Mouse (Mus musculus): ENCODE results near the gene Mpdu1. TPM values are rescaled to one million over a fixed set of nuclear protein-coding genes. Genes with fewer than 3 reads are reported as not detected.

The Mpdu1 gene
- polyA plus RNA-seq, 1 experiment from 2014 or later, result 58.9 TPM

DNA sequence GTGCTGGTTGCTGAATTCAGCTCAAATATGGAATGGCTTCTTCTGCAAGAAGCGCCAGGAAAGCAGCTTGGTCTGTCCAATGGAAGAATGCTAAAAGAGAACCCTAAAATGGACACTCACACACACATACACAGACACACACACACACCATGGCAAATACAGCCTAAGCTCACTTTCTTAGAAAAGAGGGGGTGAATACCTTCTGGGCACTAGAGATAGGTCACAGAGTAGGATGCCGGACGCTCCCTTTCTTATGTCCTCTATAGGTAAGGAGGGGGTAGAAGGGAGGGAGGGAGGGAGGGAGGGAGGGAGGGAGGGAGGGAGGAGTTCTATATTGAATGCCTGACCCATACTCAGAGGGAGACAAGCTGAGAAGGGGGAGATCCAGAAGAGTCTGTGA is 53.9 kb downstream of the Mpdu1 start:
- Histone ChIP-seq H3K4me1 (peaks cover 23% of the 10 kb centered on the region), H3K27ac (no peak overlapping the region), H3K27me3 (peaks cover 9% of the 10 kb centered on the region; the same call in 1 of the 2 replicates), H3K4me3 (no peak overlapping the region), H3K9ac (no peak overlapping the region), H3K4me2 (no peak overlapping the region), H3K9me3 (no peaks in the 10 kb centered on the region), H3K36me3 (no peaks in the 10 kb centered on the region)
- no peak for ATAC-seq (ENCODE audit: insufficient number of reproducible peaks, low FRiP score, low TSS enrichment, low read depth)
- 99% methylated on average over 3 of the region's 3 CpGs for WGBS

DNA sequence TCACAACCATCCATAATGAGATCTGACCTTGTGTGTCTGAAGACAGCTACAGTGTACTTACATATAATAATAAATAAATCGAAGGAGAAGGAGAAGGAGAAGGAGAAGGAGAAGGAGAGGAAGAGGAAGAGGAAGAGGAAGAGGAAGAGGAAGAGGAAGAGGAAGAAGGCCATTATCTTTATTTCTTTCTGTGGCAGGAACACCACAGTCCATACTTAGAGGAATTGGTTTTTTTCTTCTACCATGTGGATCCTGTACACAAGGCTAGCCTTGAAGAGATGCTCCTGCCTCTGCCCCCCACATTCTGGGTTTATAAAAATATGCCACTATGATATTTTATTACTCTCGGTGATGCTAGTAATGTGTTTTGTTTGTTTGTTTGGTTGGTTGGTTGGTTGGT is 55.6 kb downstream of the Mpdu1 start:
- H3K4me1 ChIP-seq, result peaks cover 21% of the 10 kb centered on the region
- H3K4me2 ChIP-seq, result no peak overlapping the region
- 90% methylated on average over 2 of the region's 2 CpGs for WGBS
- peaks cover 9% of the 10 kb centered on the region; the same call in 1 of the 2 replicates for H3K27me3 ChIP-seq
- no peak overlapping the region for H3K27ac ChIP-seq
- no peak overlapping the region for H3K4me3 ChIP-seq
- H3K9me3 ChIP-seq, result no peaks in the 10 kb centered on the region
- H3K9ac ChIP-seq, result no peak overlapping the region
- no peak for ATAC-seq (ENCODE audit: insufficient number of reproducible peaks, low FRiP score, low TSS enrichment, low read depth)
- no peaks in the 10 kb centered on the region for H3K36me3 ChIP-seq

MicroRNAs encoded within 50 kb of the gene (microRNA counts, 519-probe panel; counts per million panel counts)
- microRNA mmu-miR-1934 (not detected), microRNA mmu-miR-467f (3,497 counts per million, percentile 82 among the panel's probes with 10 or more counts)

Small RNAs within 50 kb of the gene (microRNA-seq; reads per million reads assigned to microRNA genes)
- gene Mir1934 (2.7 reads per million, percentile 6 among the genes with 10 or more reads in this experiment), gene Mir467f (not detected)

Other genes with a start within 250 kb of the Mpdu1 start
- gene Kdm6b, start 249.0 kb downstream of the Mpdu1 start, polyA plus RNA-seq (2015; fragmentation: Nextera tagmentation; extraction: Ambion mirVana), result 30.8 and 32.0 TPM in 2 replicates
- 2.0 and 3.0 TPM in 2 replicates for gene Dnah2, start 113.5 kb downstream of the Mpdu1 start, polyA plus RNA-seq (2015; fragmentation: Nextera tagmentation; extraction: Ambion mirVana)
- 27.9 and 33.2 TPM in 2 replicates for gene Efnb3, start 102.4 kb downstream of the Mpdu1 start, polyA plus RNA-seq (2015; fragmentation: Nextera tagmentation; extraction: Ambion mirVana)
- 23.6 and 24.8 TPM in 2 replicates for gene Wrap53, start 82.4 kb downstream of the Mpdu1 start, polyA plus RNA-seq (2015; fragmentation: Nextera tagmentation; extraction: Ambion mirVana)
- gene Trp53, start 82.3 kb downstream of the Mpdu1 start, polyA plus RNA-seq (2015; fragmentation: Nextera tagmentation; extraction: Ambion mirVana), result 132 and 134 TPM in 2 replicates
- gene Atp1b2, start 56.7 kb downstream of the Mpdu1 start, polyA plus RNA-seq (2015; fragmentation: Nextera tagmentation; extraction: Ambion mirVana), result 8.2 and 10.5 TPM in 2 replicates
- not detected in 2 replicates for gene Shbg, start 44.7 kb downstream of the Mpdu1 start, polyA plus RNA-seq (2015; fragmentation: Nextera tagmentation; extraction: Ambion mirVana)
- gene Sat2, start 40.6 kb downstream of the Mpdu1 start, polyA plus RNA-seq (2015; fragmentation: Nextera tagmentation; extraction: Ambion mirVana), result 15.7 and 16.2 TPM in 2 replicates
- 26.8 and 27.1 TPM in 2 replicates for gene Fxr2, start 29.7 kb downstream of the Mpdu1 start, polyA plus RNA-seq (2015; fragmentation: Nextera tagmentation; extraction: Ambion mirVana)
- 3.2 and 4.8 TPM in 2 replicates for gene Sox15, start 7.3 kb downstream of the Mpdu1 start, polyA plus RNA-seq (2015; fragmentation: Nextera tagmentation; extraction: Ambion mirVana)
- gene Cd68, start 3.5 kb upstream of the Mpdu1 start, polyA plus RNA-seq (2015; fragmentation: Nextera tagmentation; extraction: Ambion mirVana), result 18.2 and 24.1 TPM in 2 replicates
- gene Eif4a1, start 9.8 kb upstream of the Mpdu1 start, polyA plus RNA-seq (2015; fragmentation: Nextera tagmentation; extraction: Ambion mirVana), result 443 and 469 TPM in 2 replicates
- 87.5 and 87.9 TPM in 2 replicates for gene Senp3, start 19.4 kb upstream of the Mpdu1 start, polyA plus RNA-seq (2015; fragmentation: Nextera tagmentation; extraction: Ambion mirVana)
- 0.73 and 0.87 TPM in 2 replicates for gene Tnfsf13, start 23.1 kb upstream of the Mpdu1 start, polyA plus RNA-seq (2015; fragmentation: Nextera tagmentation; extraction: Ambion mirVana)
- gene Tnfsf12, start 33.2 kb upstream of the Mpdu1 start, polyA plus RNA-seq (2015; fragmentation: Nextera tagmentation; extraction: Ambion mirVana), result 10.8 and 12.9 TPM in 2 replicates
- gene Tnfsfm13, start 33.5 kb upstream of the Mpdu1 start, polyA plus RNA-seq (2015; fragmentation: Nextera tagmentation; extraction: Ambion mirVana), result 4.8 and 5.7 TPM in 2 replicates
- 20.0 and 20.9 TPM in 2 replicates for gene Polr2a, start 96.0 kb upstream of the Mpdu1 start, polyA plus RNA-seq (2015; fragmentation: Nextera tagmentation; extraction: Ambion mirVana)
- 0.09 and 0.15 TPM in 2 replicates for gene Slc35g3, start 99.3 kb upstream of the Mpdu1 start, polyA plus RNA-seq (2015; fragmentation: Nextera tagmentation; extraction: Ambion mirVana)
- gene Zbtb4, start 103.3 kb upstream of the Mpdu1 start, polyA plus RNA-seq (2015; fragmentation: Nextera tagmentation; extraction: Ambion mirVana), result 5.1 and 5.4 TPM in 2 replicates
- gene Chrnb1, start 133.3 kb upstream of the Mpdu1 start, polyA plus RNA-seq (2015; fragmentation: Nextera tagmentation; extraction: Ambion mirVana), result 18.6 and 30.0 TPM in 2 replicates
- 3.4 and 3.9 TPM in 2 replicates for gene Fgf11, start 139.2 kb upstream of the Mpdu1 start, polyA plus RNA-seq (2015; fragmentation: Nextera tagmentation; extraction: Ambion mirVana)
- gene Tmem102, start 143.0 kb upstream of the Mpdu1 start, polyA plus RNA-seq (2015; fragmentation: Nextera tagmentation; extraction: Ambion mirVana), result 8.1 and 8.9 TPM in 2 replicates
- not detected in 2 replicates for gene Gm39566, start 152.7 kb upstream of the Mpdu1 start, polyA plus RNA-seq (2015; fragmentation: Nextera tagmentation; extraction: Ambion mirVana)
- gene Spem2, start 155.8 kb upstream of the Mpdu1 start, polyA plus RNA-seq (2015; fragmentation: Nextera tagmentation; extraction: Ambion mirVana), result not detected in 2 replicates
- gene Spem1, start 159.5 kb upstream of the Mpdu1 start, polyA plus RNA-seq (2015; fragmentation: Nextera tagmentation; extraction: Ambion mirVana), result 0.28 TPM in 1 of 2 replicates, not detected in the other
- gene Nlgn2, start 175.1 kb upstream of the Mpdu1 start, polyA plus RNA-seq (2015; fragmentation: Nextera tagmentation; extraction: Ambion mirVana), result 7.6 and 8.7 TPM in 2 replicates
- 325 and 365 TPM in 2 replicates for gene Tmem256, start 175.9 kb upstream of the Mpdu1 start, polyA plus RNA-seq (2015; fragmentation: Nextera tagmentation; extraction: Ambion mirVana)
- 132 and 134 TPM in 2 replicates for gene Plscr3, start 183.7 kb upstream of the Mpdu1 start, polyA plus RNA-seq (2015; fragmentation: Nextera tagmentation; extraction: Ambion mirVana)
- 4.1 and 5.0 TPM in 2 replicates for gene Tnk1, start 196.1 kb upstream of the Mpdu1 start, polyA plus RNA-seq (2015; fragmentation: Nextera tagmentation; extraction: Ambion mirVana)
- 0.31 and 0.73 TPM in 2 replicates for gene Tmem95, start 215.4 kb upstream of the Mpdu1 start, polyA plus RNA-seq (2015; fragmentation: Nextera tagmentation; extraction: Ambion mirVana)
- 20.5 TPM in 2 replicates for gene Kctd11, start 218.8 kb upstream of the Mpdu1 start, polyA plus RNA-seq (2015; fragmentation: Nextera tagmentation; extraction: Ambion mirVana)
- gene Acap1, start 232.9 kb upstream of the Mpdu1 start, polyA plus RNA-seq (2015; fragmentation: Nextera tagmentation; extraction: Ambion mirVana), result 2.7 and 3.1 TPM in 2 replicates
- gene 2810408A11Rik, start 238.3 kb upstream of the Mpdu1 start, polyA plus RNA-seq (2015; fragmentation: Nextera tagmentation; extraction: Ambion mirVana), result 7.6 and 8.4 TPM in 2 replicates
- gene Neurl4, start 238.4 kb upstream of the Mpdu1 start, polyA plus RNA-seq (2015; fragmentation: Nextera tagmentation; extraction: Ambion mirVana), result 7.1 and 7.3 TPM in 2 replicates